Mouse (Mus musculus): ENCODE results near the gene Ascl5. TPM values are rescaled to one million over a fixed set of nuclear protein-coding genes. Genes with fewer than 3 reads are reported as not detected.

Ascl5 gene
- not detected in 2 replicates for total RNA-seq (2015)
- total RNA-seq (2017) = not detected in 2 replicates

- ATAC-seq (ENCODE audit: poor library complexity, severe bottlenecking) = peak; percentile 27; the same call in 1 of the 2 replicates
Observed at GRCm38 (mm10) chr1:136050312-136051012, at the start of gene Ascl5. Gene Ascl5 (plus strand): TSS chr1:136050804.

GRCm38 (mm10) chr1:136001438-136001837 lies 49.2 kb upstream of the Ascl5 start:
- no peak for ATAC-seq (ENCODE audit: poor library complexity, severe bottlenecking)

DNA sequence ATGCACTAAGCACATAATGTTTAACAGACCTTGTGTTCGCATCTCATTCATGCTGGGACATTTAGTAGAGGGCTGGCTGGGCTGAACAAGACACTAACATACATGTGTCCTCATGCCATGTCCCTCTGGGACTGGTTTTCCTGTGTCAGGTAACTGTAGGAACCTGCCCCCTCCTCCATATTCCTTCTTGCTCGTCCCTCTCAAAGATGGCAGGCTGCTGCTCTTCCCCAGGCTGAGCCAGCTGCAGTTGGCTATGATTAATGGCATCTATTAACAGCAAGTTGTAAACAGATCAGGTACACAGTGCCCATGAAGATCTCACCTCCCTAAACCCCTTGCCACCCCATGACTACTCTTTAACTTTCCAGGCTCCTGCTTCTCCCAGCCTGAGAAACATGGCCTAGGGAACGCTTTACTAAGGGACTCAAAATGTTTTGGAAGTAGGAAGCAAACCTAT lies 44.3 kb upstream of the Ascl5 start, which contains the start of gene Igfn1:
Igfn1 (minus strand) TSS at position 51 of the 457 bp plus-strand sequence.
- no peak for ATAC-seq (ENCODE audit: poor library complexity, severe bottlenecking)

- peak; percentile 99 for ATAC-seq (ENCODE audit: poor library complexity, severe bottlenecking)
Observed at GRCm38 (mm10) chr1:136007211-136008158, 43.1 kb upstream of the Ascl5 start, which contains the start of gene Tmem9. Gene Tmem9 (plus strand): TSS chr1:136008150.

- ATAC-seq (ENCODE audit: poor library complexity, severe bottlenecking) = peak; percentile 43
Observed at GRCm38 (mm10) chr1:136008159-136008533, 42.5 kb upstream of the Ascl5 start.

DNA sequence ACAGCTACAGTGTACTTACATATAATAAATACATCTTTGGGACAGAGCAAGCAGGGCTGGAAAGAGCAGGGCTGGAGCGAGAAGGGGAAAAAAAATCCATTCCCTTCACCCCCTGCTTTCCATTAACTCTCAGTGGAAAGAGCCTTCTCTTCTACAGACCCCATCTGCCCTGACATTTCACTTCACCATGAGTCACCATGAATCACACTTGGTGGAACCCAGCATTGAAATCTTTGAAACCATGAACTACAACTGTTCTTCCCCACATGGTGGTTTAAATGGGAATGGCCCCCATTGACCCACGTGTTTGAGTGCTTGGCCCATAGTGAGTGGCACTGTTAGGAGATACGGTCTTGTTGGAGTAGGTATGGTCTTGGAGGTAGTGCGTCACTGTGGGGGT lies 40.4 kb upstream of the Ascl5 start:
- no peak for ATAC-seq (ENCODE audit: poor library complexity, severe bottlenecking)

DNA sequence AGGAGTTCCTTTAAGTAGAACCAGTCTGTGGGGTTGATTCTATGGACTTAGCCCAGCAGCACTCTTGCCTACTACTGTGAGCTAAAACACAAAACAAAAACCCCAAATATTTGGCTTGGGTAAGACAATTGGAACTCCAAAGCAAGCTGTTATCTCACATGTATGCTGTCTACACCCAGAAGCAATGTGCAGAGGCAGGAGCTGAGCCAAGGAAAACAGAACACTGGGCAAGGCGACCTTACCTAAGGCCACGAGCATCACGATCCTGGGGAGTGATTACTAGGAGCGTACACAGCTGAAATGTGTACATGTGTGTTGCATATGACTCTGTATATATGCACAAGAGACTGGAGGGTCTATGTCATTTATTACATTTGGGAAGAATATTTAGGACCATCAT lies 37.1 kb upstream of the Ascl5 start:
- no peak for ATAC-seq (ENCODE audit: poor library complexity, severe bottlenecking)

DNA sequence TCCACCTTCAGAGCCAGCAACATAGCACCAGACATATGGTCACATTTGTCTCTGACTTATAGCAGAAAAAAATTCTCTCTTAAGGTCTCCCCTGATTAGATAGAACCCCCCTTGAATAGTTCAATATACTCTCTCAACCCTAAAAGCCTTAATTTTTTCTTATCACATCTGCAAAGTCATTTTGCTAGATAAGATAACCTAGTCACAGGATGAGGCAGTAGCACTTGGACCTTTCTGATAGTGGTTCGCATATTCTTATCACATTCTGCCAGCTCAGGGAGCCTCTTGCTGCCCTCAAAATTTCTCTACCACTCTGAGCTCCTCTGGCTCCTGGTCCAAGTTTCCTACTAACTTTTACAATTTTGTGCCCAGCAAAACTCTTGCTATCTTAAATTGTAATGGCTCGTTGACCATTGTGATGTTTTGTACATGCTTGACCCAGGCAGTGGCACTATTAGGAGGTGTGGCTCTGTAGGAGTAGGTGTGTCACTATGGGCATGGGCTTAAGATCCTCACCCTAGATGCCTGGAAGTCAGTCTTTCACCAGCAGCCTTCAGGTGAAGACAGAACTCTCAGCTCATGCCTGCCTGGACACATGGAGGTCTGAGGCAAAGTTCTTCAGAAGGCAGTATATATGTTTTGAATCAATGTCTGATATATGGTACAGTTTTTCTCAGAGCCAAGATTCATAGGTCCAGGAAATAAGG lies 35.7 kb upstream of the Ascl5 start:
- no peak for ATAC-seq (ENCODE audit: poor library complexity, severe bottlenecking)

DNA sequence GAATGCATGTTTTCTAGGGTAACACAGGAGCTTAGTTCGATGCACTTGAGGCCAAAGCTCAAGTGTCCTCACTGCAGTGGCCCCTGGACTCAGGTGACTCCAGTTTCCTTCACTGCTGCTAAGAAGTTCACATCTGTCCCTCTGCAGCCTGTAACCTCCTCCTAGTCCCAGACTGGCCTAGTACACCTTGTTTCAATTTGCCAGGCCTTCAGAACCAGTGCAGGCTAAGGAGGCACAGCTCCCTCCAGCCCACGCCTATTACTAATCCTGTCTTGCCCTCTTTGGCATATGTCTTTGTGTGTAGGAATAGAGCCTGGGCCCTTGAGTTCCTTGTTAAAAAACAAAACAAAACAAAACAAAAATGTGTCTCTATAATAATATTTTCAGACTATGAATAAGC lies 33.3 kb upstream of the Ascl5 start:
- peak; percentile 4; the same call in 1 of the 2 replicates for ATAC-seq (ENCODE audit: poor library complexity, severe bottlenecking)

DNA sequence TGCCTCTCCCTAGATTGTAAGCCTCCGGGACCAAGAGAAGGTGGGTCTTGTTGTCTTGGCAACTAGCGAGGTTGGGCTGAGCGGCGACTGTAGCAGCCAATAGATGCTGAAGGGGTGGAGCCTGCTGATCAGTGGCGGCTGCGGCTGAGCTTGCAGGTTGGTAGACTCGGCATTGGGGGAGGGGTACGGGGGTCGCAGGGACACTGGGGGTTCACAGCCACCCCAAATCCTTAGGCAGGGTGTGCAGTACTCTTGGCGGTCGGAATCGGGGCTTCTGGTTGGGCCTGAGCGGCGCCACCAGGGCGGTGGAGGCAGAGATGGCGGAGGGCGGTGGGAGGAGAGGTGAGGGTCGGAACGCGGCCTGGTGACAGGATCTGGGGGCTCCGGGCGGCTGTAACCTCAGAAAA lies 32.7 kb upstream of the Ascl5 start:
- peak; percentile 97 for ATAC-seq (ENCODE audit: poor library complexity, severe bottlenecking)

- 0 out of 2 replicates have a peak, but pooled peaks have one; percentile 6 for ATAC-seq (ENCODE audit: poor library complexity, severe bottlenecking)
Observed at GRCm38 (mm10) chr1:136018390-136019189, 32.0 kb upstream of the Ascl5 start.

GRCm38 (mm10) chr1:136030201-136030600 lies 20.4 kb upstream of the Ascl5 start:
- ATAC-seq (ENCODE audit: poor library complexity, severe bottlenecking) = no peak

DNA sequence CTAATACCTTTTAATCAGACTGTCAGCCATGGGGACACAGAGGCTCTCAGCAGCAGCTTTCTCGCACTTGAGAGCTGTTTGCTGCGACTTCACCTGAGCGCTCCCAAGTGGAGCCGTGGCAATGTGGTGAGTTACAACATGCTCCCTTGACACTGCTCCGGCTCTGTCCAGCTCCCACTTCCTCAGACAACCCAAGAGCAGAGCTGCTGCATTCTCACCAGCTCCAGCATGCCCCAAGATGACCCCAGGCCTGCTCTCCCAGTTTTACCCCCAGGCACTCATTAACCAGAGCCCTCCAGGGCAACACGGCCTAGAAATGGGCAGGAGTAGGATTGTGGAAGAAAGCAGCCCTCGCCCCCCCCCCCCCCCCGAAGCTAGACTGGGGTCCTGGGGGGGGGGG lies 18.9 kb upstream of the Ascl5 start:
- no peak for ATAC-seq (ENCODE audit: poor library complexity, severe bottlenecking)

GRCm38 (mm10) chr1:136032961-136033360 lies 17.6 kb upstream of the Ascl5 start:
- no peak for ATAC-seq (ENCODE audit: poor library complexity, severe bottlenecking)

GRCm38 (mm10) chr1:136038746-136039538 lies 11.7 kb upstream of the Ascl5 start:
- no peak for ATAC-seq (ENCODE audit: poor library complexity, severe bottlenecking)

GRCm38 (mm10) chr1:136040452-136040851 lies 10.2 kb upstream of the Ascl5 start:
- ATAC-seq (ENCODE audit: poor library complexity, severe bottlenecking) = no peak

DNA sequence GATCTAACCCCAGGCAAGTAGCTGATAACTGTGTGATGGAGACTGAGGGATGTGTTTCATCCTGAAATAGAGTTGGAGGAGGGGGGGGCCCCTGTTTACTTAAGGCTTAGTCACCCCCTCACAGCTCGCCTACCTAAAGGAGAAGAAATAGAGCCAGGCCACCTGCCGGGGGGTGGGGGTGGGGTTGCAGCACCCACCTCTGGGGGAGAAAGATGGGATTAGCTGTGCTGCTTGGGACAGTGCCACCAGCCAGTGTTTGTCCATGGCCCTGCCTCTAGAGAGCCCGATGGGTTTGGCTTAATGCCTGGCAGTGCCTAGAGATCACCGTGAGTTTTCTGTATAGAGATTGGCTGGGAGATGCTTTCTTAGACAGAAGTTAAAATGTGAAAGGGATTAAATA lies 9.7 kb upstream of the Ascl5 start:
- no peak for ATAC-seq (ENCODE audit: poor library complexity, severe bottlenecking)

- ATAC-seq (ENCODE audit: poor library complexity, severe bottlenecking) = peak; percentile 74
Observed at GRCm38 (mm10) chr1:136045774-136046173, 4.8 kb upstream of the Ascl5 start.

DNA sequence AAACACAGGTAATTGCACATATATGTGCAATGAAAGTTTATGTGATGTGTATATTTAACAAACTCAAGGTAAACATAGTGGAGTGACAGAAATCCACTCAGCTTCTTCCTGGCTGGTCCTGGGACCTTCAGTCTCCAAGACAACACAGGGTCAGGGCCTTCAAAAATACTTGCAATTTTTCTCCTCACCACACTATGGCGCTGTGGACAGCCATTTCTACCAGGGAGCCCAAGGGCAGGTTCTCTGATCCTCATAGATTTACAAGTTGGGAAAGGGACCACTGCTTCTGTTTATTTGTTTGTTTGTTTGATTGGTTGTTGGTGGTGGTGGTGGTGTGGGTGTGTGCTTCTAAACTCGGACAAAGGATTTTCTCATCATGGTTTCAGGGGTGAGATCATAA lies 3.2 kb upstream of the Ascl5 start:
- 0 out of 2 replicates have a peak, but pooled peaks have one; percentile 38 for ATAC-seq (ENCODE audit: poor library complexity, severe bottlenecking)

Data from megakaryocyte, adult 5-6 weeks (primary cell).